Mouse (Mus musculus) T-helper 2 cell (primary cell): ENCODE data around the gene Gsta2.
"Not testable (repeated sequence)": the region's sequence is repeated elsewhere in the genome, so short reads cannot be mapped to it uniquely, and the experiment has no call there.

ENCODE experiments used
- in situ Hi-C: fragments of 300-600 bp; cut with MboI, MseI; formaldehyde crosslinking; loops from one replicate; pipeline ENCODE4 v1.15.1; 2025; ENCODE audit warnings: high pct_unique_total_duplicates

Gsta2 gene

DNA sequence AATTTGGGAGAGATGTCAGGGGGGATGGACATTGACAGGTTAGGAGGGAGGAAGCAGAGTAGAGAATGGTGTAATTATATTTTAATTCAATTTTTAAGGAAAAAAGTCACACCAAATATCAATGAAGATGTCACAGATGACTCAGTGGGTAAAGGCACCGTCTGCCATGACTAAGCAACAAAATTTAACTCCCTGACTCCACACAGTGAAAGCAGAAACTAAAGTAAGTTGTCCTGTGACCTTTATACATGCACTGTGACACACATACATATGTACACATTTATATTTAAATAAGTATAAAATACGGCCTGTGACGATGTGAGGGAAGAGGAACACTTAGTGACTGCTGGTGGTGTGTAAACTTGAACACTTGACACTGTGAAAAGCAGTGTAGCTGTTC, 47.5 kb downstream of the Gsta2 start:
- in situ Hi-C loops, result not testable (repeated sequence)

DNA sequence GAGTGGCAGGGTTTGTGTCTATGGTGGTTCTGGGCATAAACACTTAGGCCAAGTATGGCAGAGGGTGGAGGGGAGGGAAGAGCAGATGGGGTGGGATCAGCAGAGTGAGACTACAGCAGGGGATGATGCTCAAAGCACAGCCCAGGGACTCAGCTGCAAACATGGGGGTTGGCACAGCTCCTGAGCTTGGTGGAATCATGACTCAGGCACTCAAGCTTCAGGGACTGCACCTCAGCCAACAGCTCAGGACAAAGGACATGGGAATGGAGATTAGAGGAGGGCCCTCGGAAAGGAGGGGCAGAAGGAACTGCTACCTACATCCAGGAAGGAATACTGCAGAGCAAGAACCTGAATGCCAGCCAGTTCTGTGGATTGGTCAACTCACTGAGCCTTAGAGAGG, 56.4 kb downstream of the Gsta2 start:
- in situ Hi-C loops, result not testable (repeated sequence)

DNA sequence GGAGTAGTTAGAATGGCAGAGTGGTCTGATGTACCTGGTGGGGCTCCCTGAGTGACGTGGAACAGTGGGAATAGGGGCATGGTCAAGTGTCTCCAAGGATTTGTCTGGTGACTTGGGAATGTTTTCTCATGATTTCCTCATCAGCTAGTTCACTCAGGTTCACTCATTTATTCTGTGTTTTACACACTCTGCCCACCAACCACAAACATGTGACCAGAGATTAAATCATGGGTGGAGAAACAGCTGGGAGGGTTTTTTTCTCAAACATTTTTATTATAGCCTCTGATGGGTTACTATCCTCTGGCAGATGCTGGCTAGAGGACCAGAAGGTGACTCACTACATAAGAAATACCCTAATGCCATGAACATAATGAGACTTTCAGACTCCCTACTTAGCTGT, 57.4 kb downstream of the Gsta2 start:
- in situ Hi-C loops, result no loop called here

DNA sequence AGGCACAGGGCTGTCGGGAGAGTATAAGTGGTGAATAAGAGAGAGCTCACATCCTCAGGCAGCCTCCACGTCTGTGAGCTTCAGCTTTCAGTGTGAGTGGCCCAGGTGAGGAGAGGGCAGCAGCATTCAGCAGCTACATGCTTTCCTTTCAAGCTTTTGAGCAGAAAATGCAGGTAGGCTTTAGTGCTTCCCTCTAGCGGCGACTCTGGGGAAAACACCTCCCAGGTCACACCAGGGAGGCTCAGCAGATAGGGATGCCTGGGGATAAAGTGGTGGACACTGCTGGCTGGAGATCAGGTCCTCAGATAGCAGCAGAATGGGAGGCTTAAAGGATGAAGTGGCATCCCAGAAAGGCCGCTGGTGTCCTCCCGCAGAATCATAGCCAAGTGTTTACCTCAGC, 59.5 kb downstream of the Gsta2 start:
- in situ Hi-C loops, result not testable (repeated sequence)

DNA sequence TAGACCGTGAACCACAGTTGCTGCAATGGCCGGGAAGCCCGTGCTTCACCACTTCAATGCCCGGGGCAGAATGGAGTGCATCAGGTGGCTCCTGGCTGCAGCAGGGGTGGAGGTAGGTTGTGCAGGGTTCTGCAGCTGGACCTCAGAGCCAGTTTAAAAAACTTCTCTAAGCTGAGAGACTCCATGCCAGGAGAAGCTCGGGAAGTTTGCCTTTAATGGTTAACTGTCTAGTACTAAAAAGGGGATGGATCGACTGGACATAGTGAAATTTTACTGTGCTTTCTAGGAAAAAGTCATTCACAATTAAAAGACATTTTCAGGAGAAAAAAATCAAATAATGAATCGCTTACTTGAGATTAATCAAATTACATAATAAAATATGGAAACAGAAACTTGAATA, 60.8 kb downstream of the Gsta2 start:
- in situ Hi-C loops, result loop anchor here (5.0 kb wide), 1 partner anchor 53 kb away; no protein-coding TSS in a partner anchor

DNA sequence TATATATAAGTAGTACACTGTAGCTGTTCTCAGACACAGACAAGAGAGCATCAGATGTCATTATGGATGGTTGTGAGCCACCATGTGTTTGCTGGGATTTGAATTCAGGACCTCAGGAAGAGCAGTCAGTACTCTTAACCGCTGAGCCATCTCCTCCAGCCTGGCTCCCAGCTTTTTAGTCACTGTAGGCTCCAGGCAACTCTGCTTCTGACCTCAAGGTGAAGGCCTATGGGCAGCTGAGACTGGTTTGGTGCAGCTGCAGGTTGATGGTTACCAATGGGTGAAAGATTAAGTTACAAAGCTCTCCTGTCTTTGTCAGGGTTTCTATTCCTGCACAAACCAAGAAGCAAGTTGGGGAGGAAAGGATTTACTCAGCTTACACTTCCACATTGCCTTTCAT, 61.9 kb downstream of the Gsta2 start:
- in situ Hi-C loops, result loop anchor here (5.0 kb wide), 1 partner anchor 54 kb away; no protein-coding TSS in a partner anchor

DNA sequence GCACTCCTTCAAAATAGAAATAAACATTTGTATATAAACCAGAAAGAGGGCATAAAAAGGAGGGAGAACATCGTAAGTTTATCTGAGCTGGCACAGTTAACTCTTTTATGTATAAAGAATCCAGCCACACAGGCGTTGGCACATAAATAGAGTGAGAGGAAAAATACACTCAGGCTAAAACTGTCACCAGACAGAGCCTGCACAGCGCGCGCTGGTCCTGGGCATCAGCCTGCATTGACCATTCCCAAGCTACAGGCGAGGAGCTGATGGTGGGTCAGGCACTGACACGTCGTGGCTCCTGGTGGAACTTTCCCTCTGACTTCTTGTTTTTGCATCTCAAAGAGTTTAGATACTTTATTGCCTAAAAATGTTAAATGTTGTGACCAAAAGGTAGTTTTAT, 63.1 kb downstream of the Gsta2 start:
- in situ Hi-C loops, result loop anchor here (5.0 kb wide), 1 partner anchor 55 kb away; no protein-coding TSS in a partner anchor

DNA sequence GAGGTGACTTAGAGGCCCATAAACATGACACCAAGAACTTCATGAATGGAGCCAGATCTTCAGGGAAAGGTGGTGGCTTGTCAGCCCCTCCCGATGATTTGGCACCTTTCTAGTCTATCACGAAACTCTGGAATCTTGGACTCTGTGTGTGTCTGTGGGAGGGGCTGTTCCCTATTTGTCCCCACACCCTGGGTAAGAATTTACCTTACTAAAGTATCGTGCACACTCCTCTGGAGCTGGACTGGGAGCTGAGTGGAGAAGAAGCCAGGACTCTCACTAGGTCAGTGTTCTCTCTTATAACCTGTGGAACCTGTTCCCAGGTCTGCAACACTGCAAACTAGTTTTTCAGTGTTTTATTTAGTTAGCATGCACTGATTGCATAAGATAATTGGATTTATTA, 65.9 kb downstream of the Gsta2 start, which contains the start of gene Gm10639:
Gm10639 (plus strand) TSS at position 201 of the 400 bp plus-strand sequence.
- in situ Hi-C loops, result loop anchor here (5.0 kb wide), 1 partner anchor 58 kb away; no protein-coding TSS in a partner anchor

DNA sequence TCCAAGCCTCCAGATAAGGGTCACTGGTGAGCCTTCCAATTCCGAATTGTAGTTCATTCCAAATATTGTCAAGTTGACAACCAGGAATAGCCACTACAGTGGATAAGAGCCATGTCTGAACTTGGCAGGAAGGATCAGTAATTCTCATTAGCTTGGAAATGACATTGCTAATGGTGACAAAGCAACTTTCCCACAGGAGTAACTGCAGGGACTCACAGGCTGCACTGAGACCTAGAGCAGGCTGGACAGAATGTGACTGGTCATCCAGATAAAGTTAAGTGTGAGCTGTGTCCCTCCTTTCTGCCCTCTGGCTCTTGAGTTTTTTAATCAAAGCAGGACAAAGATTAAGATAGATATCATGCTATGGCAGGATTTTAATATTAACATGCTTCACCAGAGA, 66.5 kb downstream of the Gsta2 start:
- in situ Hi-C loops, result not testable (repeated sequence)

DNA sequence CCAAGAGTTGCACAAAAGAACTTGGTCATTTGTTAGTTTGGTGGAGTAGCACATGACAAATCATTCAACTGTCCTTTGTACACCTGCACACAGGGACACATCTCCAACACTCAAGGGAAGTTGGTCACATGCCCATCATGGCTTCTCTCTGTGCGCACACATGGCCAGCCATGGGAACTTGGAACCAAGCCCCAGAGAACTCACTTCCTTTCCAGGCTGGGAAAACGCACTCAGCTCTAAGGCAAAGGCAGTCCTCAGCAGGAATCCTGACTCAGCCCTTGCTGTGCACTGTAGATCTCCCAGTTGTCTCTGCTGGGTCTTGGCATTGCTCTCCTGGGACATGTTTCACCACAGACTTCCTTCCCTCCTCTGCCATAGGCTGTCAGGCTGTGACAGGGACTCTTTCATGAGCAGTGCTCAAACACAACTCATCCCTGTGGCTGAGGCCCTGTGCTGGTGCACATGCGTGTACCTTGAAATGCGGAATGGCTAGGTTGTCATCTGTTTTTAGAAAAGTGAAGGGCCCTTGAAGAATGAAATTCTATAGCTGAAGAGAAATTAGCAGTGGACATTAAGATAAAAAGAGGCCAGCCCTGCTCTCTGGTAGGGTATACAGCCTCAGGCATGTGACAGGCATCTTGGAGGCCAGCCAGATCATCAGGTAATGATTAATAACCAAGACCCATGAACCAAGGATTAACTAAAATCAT, 73.4 kb downstream of the Gsta2 start:
- in situ Hi-C loops, result not testable (repeated sequence)
